Mouse (Mus musculus): ENCODE results near the gene Scube3. TPM values are rescaled to one million over a fixed set of nuclear protein-coding genes. Genes with fewer than 3 reads are reported as not detected.
A peak's percentile ranks its signal among the peaks of the same experiment; 100 is the strongest.

Gene Scube3
- polyA plus RNA-seq, 1 experiment from 2014 or later, result 2.5 TPM

GRCm38 (mm10) chr17:28176775-28177539, 35.0 kb downstream of the Scube3 start, which contains the start of gene Zfp523:
Zfp523 (plus strand) TSS chr17:28177129.
- H3K4me3 ChIP-seq (ENCODE audit: low read depth, low read length), result peak within 1 kb of the TSS; percentile 82
- DNase-seq (peak; percentile 96), ATAC-seq (ENCODE audit: insufficient read depth) (peak; percentile 83)
- H3K27ac ChIP-seq (ENCODE audit: low read depth), result peak within 1 kb of the TSS; percentile 95
- peaks cover 28% of the 10 kb centered on the region for H3K4me1 ChIP-seq (ENCODE audit: insufficient read depth)
- no peak for TF ChIP-seq CTCF (IDR thresholded peaks at IDR 0.05; ENCODE audit: low read depth)
- peak within 1 kb of the TSS; percentile 91 for H3K9ac ChIP-seq
- H3K4me2 ChIP-seq, result peak within 1 kb of the TSS; percentile 92
- no peaks in the 10 kb centered on the region for H3K9me3 ChIP-seq (ENCODE audit: low read depth, low read length)
- no peaks in the 10 kb centered on the region for H3K36me3 ChIP-seq (ENCODE audit: insufficient read depth)
- WGBS, result under 1% methylated on average over 79 of the region's 82 CpGs
- H3K27me3 ChIP-seq (ENCODE audit: insufficient read depth, low read length), result no peaks in the 10 kb centered on the region

- Histone ChIP-seq H3K27me3 (ENCODE audit: insufficient read depth, low read length) (no peaks in the 10 kb centered on the region), H3K27ac (ENCODE audit: low read depth) (peak overlapping the region; percentile 95), H3K9me3 (ENCODE audit: low read depth, low read length) (no peaks in the 10 kb centered on the region), H3K9ac (peak overlapping the region; percentile 91), H3K36me3 (ENCODE audit: insufficient read depth) (no peaks in the 10 kb centered on the region), H3K4me2 (peak overlapping the region; percentile 92), H3K4me3 (ENCODE audit: low read depth, low read length) (peak overlapping the region; percentile 82), H3K4me1 (ENCODE audit: insufficient read depth) (peaks cover 28% of the 10 kb centered on the region)
- TF ChIP-seq CTCF (IDR thresholded peaks at IDR 0.05; ENCODE audit: low read depth), result no peak
- peak; percentile 80 for ATAC-seq (ENCODE audit: insufficient read depth)
- DNase-seq, result peak; percentile 62
- 6% methylated on average over 20 of the region's 22 CpGs for WGBS
These were observed 35.7 kb downstream of the Scube3 start for GRCm38 (mm10) chr17:28177540-28178046.

- Histone ChIP-seq H3K4me2 (peak overlapping the region; percentile 4; the same call in 1 of the 2 replicates), H3K4me3 (ENCODE audit: low read depth, low read length) (no peak overlapping the region), H3K27ac (ENCODE audit: low read depth) (no peak overlapping the region; the same call in 1 of the 2 replicates), H3K9me3 (ENCODE audit: low read depth, low read length) (no peaks in the 10 kb centered on the region), H3K27me3 (ENCODE audit: insufficient read depth, low read length) (no peaks in the 10 kb centered on the region), H3K9ac (no peak overlapping the region), H3K36me3 (ENCODE audit: insufficient read depth) (no peaks in the 10 kb centered on the region), H3K4me1 (ENCODE audit: insufficient read depth) (peaks cover 22% of the 10 kb centered on the region)
- 57% methylated on average over 4 of the region's 4 CpGs for WGBS
- ATAC-seq (ENCODE audit: insufficient read depth), result no peak
- no peak for TF ChIP-seq CTCF (IDR thresholded peaks at IDR 0.05; ENCODE audit: low read depth)
- DNase-seq, result peak; percentile 39
These were observed 38.4 kb downstream of the Scube3 start for GRCm38 (mm10) chr17:28180331-28180730.

- Histone ChIP-seq H3K9me3 (ENCODE audit: low read depth, low read length) (no peaks in the 10 kb centered on the region), H3K4me3 (ENCODE audit: low read depth, low read length) (no peak overlapping the region), H3K36me3 (ENCODE audit: insufficient read depth) (no peaks in the 10 kb centered on the region), H3K9ac (no peak overlapping the region), H3K4me1 (ENCODE audit: insufficient read depth) (peaks cover 22% of the 10 kb centered on the region), H3K4me2 (no peak overlapping the region), H3K27ac (ENCODE audit: low read depth) (peak overlapping the region; percentile 1; the same call in 1 of the 2 replicates), H3K27me3 (ENCODE audit: insufficient read depth, low read length) (no peaks in the 10 kb centered on the region)
- TF ChIP-seq CTCF (IDR thresholded peaks at IDR 0.05; ENCODE audit: low read depth), result no peak
- DNase-seq (no peak), ATAC-seq (ENCODE audit: insufficient read depth) (no peak)
- 58% methylated on average over 15 of the region's 15 CpGs for WGBS
These were observed 39.0 kb downstream of the Scube3 start for GRCm38 (mm10) chr17:28180783-28181544.

GRCm38 (mm10) chr17:28184971-28185638, 43.2 kb downstream of the Scube3 start:
- no peak for DNase-seq
- TF ChIP-seq CTCF (IDR thresholded peaks at IDR 0.05; ENCODE audit: low read depth), result no peak
- Histone ChIP-seq H3K4me1 (ENCODE audit: insufficient read depth) (peaks cover 13% of the 10 kb centered on the region), H3K27ac (ENCODE audit: low read depth) (no peak overlapping the region), H3K27me3 (ENCODE audit: insufficient read depth, low read length) (no peaks in the 10 kb centered on the region), H3K4me3 (ENCODE audit: low read depth, low read length) (no peak overlapping the region), H3K4me2 (no peak overlapping the region), H3K9ac (no peak overlapping the region), H3K36me3 (ENCODE audit: insufficient read depth) (peaks cover 5% of the 10 kb centered on the region), H3K9me3 (ENCODE audit: low read depth, low read length) (no peaks in the 10 kb centered on the region)
- WGBS, result 67% methylated on average over 7 of the region's 7 CpGs
- ATAC-seq (ENCODE audit: insufficient read depth), result no peak

GRCm38 (mm10) chr17:28188313-28188712, 46.4 kb downstream of the Scube3 start:
- Histone ChIP-seq H3K4me1 (ENCODE audit: insufficient read depth) (no peaks in the 10 kb centered on the region), H3K36me3 (ENCODE audit: insufficient read depth) (peaks cover 32% of the 10 kb centered on the region), H3K27me3 (ENCODE audit: insufficient read depth, low read length) (no peaks in the 10 kb centered on the region), H3K4me3 (ENCODE audit: low read depth, low read length) (no peak overlapping the region), H3K9ac (no peak overlapping the region), H3K9me3 (ENCODE audit: low read depth, low read length) (no peaks in the 10 kb centered on the region), H3K27ac (ENCODE audit: low read depth) (no peak overlapping the region), H3K4me2 (no peak overlapping the region)
- DNase-seq (no peak), ATAC-seq (ENCODE audit: insufficient read depth) (no peak)
- 83% methylated on average over 5 of the region's 5 CpGs for WGBS
- no peak for TF ChIP-seq CTCF (IDR thresholded peaks at IDR 0.05; ENCODE audit: low read depth)
